Mouse (Mus musculus) E14TG2a.4 (cell line): Measurements from ENCODE around the gene Tiam1.

Experiments used
- CTCF ChIP-seq: conservative IDR thresholded peaks from 2 replicates; pipeline ENCODE4 v1.5.1; 2014; ENCODE audit warnings: low read length
- NANOG ChIP-seq: IDR thresholded peaks from 2 replicates; pipeline ENCODE4 v1.6.1; 2014; ENCODE audit warnings: borderline replicate concordance, low read length, mixed read lengths

- no peak for TF ChIP-seq CTCF
- no peak for TF ChIP-seq NANOG
These were observed 18.0 kb downstream of the Tiam1 start for GRCm38 (mm10) chr16:90125318-90126314.
